Mouse (Mus musculus) cerebellum, adult 2 months (tissue): ENCODE data around the gene Cdkn1c. TPM values are rescaled to one million over a fixed set of nuclear protein-coding genes. Genes with fewer than 3 reads are reported as not detected.

Source experiments
- DNase-seq, 2 experiments: peaks; one replicate each; pipeline ENCODE4 v3.0.0; 2021
- H3K27ac ChIP-seq: fragments of 200-500 bp; 2 replicates; pipeline ENCODE4 v1.5.1; 2012; ENCODE audit warnings: low read length, control low read depth, inconsistent platforms; ENCODE audit not compliant: insufficient read depth
- H3K27me3 ChIP-seq: fragments of 200-500 bp; 2 replicates; pipeline ENCODE4 v1.6.1; 2012; ENCODE audit warnings: inconsistent platforms, mild to moderate bottlenecking, low read length, moderate library complexity; ENCODE audit not compliant: control insufficient read depth, insufficient read depth
- H3K4me1 ChIP-seq: fragments of 200-500 bp; 2 replicates; pipeline ENCODE4 v1.6.1; 2011; ENCODE audit warnings: low read length; ENCODE audit not compliant: control insufficient read depth, insufficient read depth
- H3K4me3 ChIP-seq: fragments of 200-500 bp; replicated peaks from 2 replicates; pipeline ENCODE3; 2011; ENCODE audit warnings: mild to moderate bottlenecking, low read depth, low read length, control low read depth; ENCODE audit not compliant: insufficient read depth
- CTCF ChIP-seq: fragments of 200-500 bp; IDR thresholded peaks from 2 replicates; pipeline ENCODE4 v1.5.1; 2011; ENCODE audit warnings: low read depth, mild to moderate bottlenecking, control low read depth, low read length, moderate library complexity, borderline replicate concordance; ENCODE audit not compliant: insufficient read depth
- POLR2A ChIP-seq: fragments of 200-500 bp; IDR thresholded peaks from 2 replicates; pipeline ENCODE4 v1.6.1; 2011; ENCODE audit warnings: low read length, control low read depth, borderline replicate concordance; ENCODE audit not compliant: insufficient read depth
- WGBS: fragments of 180-500 bp; shearing (Covaris S2); methylation state at CpG from one replicate; pipeline ENCODE4 v1.1.7; 2018; 5-methylcytosine and 5-hydroxymethylcytosine counted together
- polyA plus RNA-seq: library from polyadenylated mRNA; depleted of rRNA; stranded (reverse); fragments of >200 nt; gene quantifications from 2 replicates; pipeline ENCODE4 v1.2.3, GENCODE M21; 2012

Cdkn1c gene
- polyA plus RNA-seq, 1 experiment, result 8.2 TPM

GRCm38 (mm10) chr7:143467714-143468113, 6.9 kb upstream of the Cdkn1c start:
- Histone ChIP-seq H3K4me1 (no peaks in the 10 kb centered on the region), H3K27ac (no peak overlapping the region), H3K4me3 (no peak overlapping the region), H3K27me3 (peaks cover 3% of the 10 kb centered on the region; the same call in 1 of the 2 replicates)
- 26% methylated on average over 6 of the region's 6 CpGs for WGBS
- TF ChIP-seq CTCF (no peak), POLR2A (no peak)
- DNase-seq, result no peak

DNA sequence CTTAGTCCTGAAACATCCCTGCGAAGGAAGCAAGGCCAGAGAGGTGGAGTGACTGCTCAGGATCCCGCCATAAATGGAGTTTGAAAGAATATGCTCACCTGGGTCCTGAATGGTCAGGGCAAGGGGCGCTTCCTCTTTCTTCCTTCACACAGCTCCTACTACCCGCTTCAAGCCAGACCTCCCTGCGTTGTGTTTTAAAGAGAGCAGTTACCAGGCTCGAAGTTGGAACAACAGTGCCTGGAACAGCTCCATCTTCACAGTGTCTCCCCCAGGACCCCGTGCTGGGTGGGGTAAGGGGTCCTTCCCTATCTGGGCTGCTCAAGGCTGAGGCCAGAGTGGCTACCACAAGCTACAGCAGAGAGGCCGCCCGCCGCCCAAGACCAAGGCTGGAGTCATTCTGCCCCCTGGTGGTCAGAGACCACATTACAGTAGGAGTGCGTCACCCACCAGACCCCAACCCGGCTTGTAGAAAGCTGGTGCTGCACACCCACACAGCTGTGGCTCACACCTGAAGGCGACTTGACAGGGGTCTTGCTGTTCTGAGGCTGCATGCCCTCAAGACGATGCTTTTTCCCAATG, 5.3 kb upstream of the Cdkn1c start:
- DNase-seq, result peak; percentile 57 to 81
- H3K27ac ChIP-seq, result no peak overlapping the region
- TF ChIP-seq CTCF, result peak; percentile 90
- TF ChIP-seq POLR2A, result no peak
- peaks cover 3% of the 10 kb centered on the region; the same call in 1 of the 2 replicates for H3K27me3 ChIP-seq
- H3K4me3 ChIP-seq, result no peak overlapping the region
- H3K4me1 ChIP-seq, result no peaks in the 10 kb centered on the region
- 29% methylated on average over 14 of the region's 14 CpGs for WGBS

DNA sequence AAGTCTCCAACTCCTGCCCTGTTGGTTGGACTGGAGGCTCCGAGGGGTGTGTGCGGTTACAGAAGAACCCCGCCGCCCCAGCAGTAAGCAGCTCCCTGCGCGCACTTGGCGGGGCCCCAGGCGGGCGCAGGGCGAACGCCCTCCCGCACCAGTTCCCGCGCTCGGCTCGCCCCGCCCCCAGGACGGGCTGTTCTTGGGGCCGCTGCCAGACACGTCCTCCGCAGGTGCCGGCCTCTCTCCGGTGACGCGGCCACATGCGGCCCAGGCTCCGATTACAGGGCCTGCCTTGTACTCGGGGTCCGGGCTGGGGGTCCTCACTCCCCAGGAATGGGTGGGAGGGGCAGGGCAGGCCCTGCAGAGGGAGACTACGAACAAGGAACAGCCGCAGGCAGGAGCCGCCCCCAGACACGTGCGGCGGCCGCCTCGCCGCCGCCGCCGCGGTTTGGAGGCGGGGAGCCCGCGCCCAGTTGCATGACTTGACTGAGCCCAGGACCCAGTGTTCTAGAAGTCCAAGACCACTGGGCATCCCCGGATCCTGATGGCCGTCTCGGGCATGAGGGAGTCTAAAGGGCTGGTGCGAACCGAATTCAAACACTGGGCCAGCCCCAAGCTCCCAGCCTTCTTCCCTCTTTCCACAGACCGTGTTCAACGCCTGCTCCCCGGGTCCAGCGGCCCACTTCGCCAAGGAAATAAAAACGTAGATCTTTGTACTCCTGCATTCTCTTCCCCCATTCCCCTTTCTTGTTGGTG, 4.1 kb upstream of the Cdkn1c start:
- DNase-seq, result no peak
- no peaks in the 10 kb centered on the region for H3K4me1 ChIP-seq
- peaks cover 6% of the 10 kb centered on the region; the same call in 1 of the 2 replicates for H3K27me3 ChIP-seq
- H3K4me3 ChIP-seq, result no peak overlapping the region
- no peak overlapping the region for H3K27ac ChIP-seq
- TF ChIP-seq POLR2A (no peak), CTCF (no peak)
- 26% methylated on average over 56 of the region's 56 CpGs for WGBS

DNA sequence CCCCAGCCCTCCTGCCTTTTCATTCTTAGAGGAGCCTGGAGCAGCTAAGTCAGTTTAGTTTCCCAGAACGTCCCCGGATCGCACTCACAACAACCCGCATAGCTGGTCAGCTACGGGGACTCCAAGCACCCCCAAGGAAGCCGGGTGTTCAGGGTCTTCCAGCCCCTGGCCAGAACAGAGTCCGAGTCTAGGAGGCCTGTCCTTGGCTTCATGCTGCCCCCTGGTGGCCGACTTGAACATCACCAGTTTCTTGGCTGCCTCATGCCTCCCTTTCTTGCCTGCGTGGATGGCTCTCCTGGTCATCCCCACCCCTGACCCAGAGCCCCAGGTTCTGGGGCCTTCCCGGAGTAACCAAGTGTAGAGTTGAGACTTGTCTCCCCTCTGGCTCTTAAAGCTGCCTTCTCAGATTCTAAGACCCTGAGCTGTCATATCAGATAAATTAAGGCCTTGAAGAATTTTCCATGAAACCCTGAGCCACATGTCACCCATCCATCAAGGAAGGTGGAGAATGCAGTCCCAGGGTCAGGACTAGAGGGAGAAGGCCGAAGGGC, 3.1 kb upstream of the Cdkn1c start:
- peaks cover 10% of the 10 kb centered on the region; the same call in 1 of the 2 replicates for H3K27me3 ChIP-seq
- 22% methylated on average over 11 of the region's 11 CpGs for WGBS
- TF ChIP-seq POLR2A, result no peak
- TF ChIP-seq CTCF, result peak; percentile 88
- peak; percentile 60 to 79 for DNase-seq
- H3K4me1 ChIP-seq, result no peaks in the 10 kb centered on the region
- H3K27ac ChIP-seq, result no peak overlapping the region
- H3K4me3 ChIP-seq, result no peak overlapping the region

DNA sequence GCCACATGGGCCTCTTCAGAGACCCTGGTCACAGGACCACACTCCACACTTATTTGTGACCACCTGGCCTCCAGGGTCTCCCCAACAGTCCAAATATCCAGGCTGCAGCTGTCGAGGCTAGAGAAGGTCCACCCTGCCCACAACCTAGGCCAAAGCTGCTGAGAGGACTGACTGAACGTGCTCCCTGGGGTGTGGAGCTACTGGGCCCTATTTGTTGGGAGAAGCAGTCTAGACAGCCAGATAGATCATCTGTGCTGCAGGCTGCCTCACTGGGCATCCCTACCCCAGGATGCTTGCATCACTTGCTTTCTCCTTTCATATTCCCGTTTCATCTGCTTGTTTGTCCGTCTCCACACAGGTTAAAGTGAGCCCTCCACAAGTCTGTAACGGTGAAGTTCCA, 1.7 kb upstream of the Cdkn1c start:
- 86% methylated on average over 5 of the region's 5 CpGs for WGBS
- TF ChIP-seq POLR2A (no peak), CTCF (no peak)

GRCm38 (mm10) chr7:143461920-143462319, 1.1 kb upstream of the Cdkn1c start:
- no peak for DNase-seq
- Histone ChIP-seq H3K27me3 (peaks cover 10% of the 10 kb centered on the region; the same call in 1 of the 2 replicates), H3K4me3 (no peak overlapping the region), H3K27ac (no peak overlapping the region), H3K4me1 (no peaks in the 10 kb centered on the region)
- WGBS, result 71% methylated on average over 11 of the region's 11 CpGs
- no peak for TF ChIP-seq POLR2A
- no peak for TF ChIP-seq CTCF

More for the DNA sequence above, 1.7 kb upstream of the Cdkn1c start:
- Histone ChIP-seq H3K4me3 (no peak overlapping the region), H3K27ac (no peak overlapping the region), H3K27me3 (peaks cover 10% of the 10 kb centered on the region; the same call in 1 of the 2 replicates), H3K4me1 (no peaks in the 10 kb centered on the region)
- DNase-seq, result no peak

DNA sequence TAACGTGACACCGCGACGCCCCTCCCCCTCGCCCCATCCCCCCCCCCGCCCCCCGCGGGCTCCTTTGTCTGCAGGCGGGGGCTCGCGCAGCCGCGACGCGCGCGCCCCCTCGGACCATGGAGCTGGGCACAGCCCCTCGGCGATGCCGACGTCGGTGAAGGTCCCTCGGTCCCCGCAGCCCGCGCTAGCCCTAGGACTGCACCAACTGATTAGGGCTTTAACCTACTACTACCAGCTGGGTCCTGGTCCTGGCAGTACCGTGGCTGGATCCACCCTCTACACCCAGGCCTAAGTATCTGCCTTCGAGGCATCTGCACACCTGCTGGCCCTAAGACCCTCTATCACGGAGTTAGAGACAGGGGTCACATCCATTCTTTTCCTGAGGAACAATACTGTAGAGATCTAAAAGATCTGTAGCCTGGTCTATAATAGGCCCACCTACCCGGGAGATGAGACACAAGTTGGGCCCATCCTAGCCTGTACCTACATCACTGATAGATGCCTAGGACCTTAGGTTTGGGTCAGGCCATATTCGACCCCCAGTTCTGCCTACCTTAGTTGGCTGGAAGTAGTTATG, 532 bp upstream of the Cdkn1c start:
- no peaks in the 10 kb centered on the region for H3K4me1 ChIP-seq
- 30% methylated on average over 26 of the region's 32 CpGs for WGBS
- TF ChIP-seq CTCF (no peak), POLR2A (no peak)
- no peak overlapping the region for H3K27ac ChIP-seq
- H3K27me3 ChIP-seq, result peaks cover 10% of the 10 kb centered on the region; the same call in 1 of the 2 replicates
- H3K4me3 ChIP-seq, result no peak overlapping the region
- no peak for DNase-seq
